Mouse (Mus musculus): ENCODE measurements around the gene Rab17.

The Rab17 gene

GRCm38 (mm10) chr1:90969347-90969784 is at the start of gene Rab17:
Gene Rab17 (minus strand): TSS chr1:90969661.
- in situ Hi-C loops (cut with MboI, MseI): loop anchor here (10.0 kb wide), 1 partner anchor 355 kb away; the partner anchor contains the start of gene Espnl

GRCm38 (mm10) chr1:91017111-91017758 is 47.8 kb upstream of the Rab17 start:
- in situ Hi-C loops (cut with MboI, MseI): no loop called here

GRCm38 (mm10) chr1:91015571-91015970 is 46.1 kb upstream of the Rab17 start:
- in situ Hi-C loops (cut with MboI, MseI): no loop called here

- in situ Hi-C loops (cut with MboI, MseI): no loop called here
Observed at GRCm38 (mm10) chr1:91013803-91014202, 44.3 kb upstream of the Rab17 start.

GRCm38 (mm10) chr1:91011336-91011735 is 41.9 kb upstream of the Rab17 start:
- in situ Hi-C loops (cut with MboI, MseI): no loop called here

- in situ Hi-C loops (cut with MboI, MseI): no loop called here
Observed at GRCm38 (mm10) chr1:91010716-91011115, 41.3 kb upstream of the Rab17 start.

GRCm38 (mm10) chr1:91010216-91010615 is 40.8 kb upstream of the Rab17 start:
- in situ Hi-C loops (cut with MboI, MseI): no loop called here

GRCm38 (mm10) chr1:91009266-91009665 is 39.8 kb upstream of the Rab17 start:
- in situ Hi-C loops (cut with MboI, MseI): no loop called here

GRCm38 (mm10) chr1:91008746-91009145 is 39.3 kb upstream of the Rab17 start:
- in situ Hi-C loops (cut with MboI, MseI): no loop called here

GRCm38 (mm10) chr1:91008147-91008682 is 38.8 kb upstream of the Rab17 start:
- in situ Hi-C loops (cut with MboI, MseI): no loop called here

GRCm38 (mm10) chr1:91006708-91007107 is 37.2 kb upstream of the Rab17 start:
- in situ Hi-C loops (cut with MboI, MseI): no loop called here

- in situ Hi-C loops (cut with MboI, MseI): no loop called here
Observed at GRCm38 (mm10) chr1:91006037-91006436, 36.6 kb upstream of the Rab17 start.

GRCm38 (mm10) chr1:91003522-91004253 is 34.2 kb upstream of the Rab17 start:
- in situ Hi-C loops (cut with MboI, MseI): no loop called here

GRCm38 (mm10) chr1:91002641-91003040 is 33.2 kb upstream of the Rab17 start:
- in situ Hi-C loops (cut with MboI, MseI): no loop called here

- in situ Hi-C loops (cut with MboI, MseI): no loop called here
Observed at GRCm38 (mm10) chr1:91001871-91002539, 32.5 kb upstream of the Rab17 start.

GRCm38 (mm10) chr1:91001101-91001500 is 31.6 kb upstream of the Rab17 start:
- in situ Hi-C loops (cut with MboI, MseI): no loop called here

GRCm38 (mm10) chr1:90999911-91000601 is 30.6 kb upstream of the Rab17 start:
- in situ Hi-C loops (cut with MboI, MseI): no loop called here

- in situ Hi-C loops (cut with MboI, MseI): no loop called here
Observed at GRCm38 (mm10) chr1:90998891-90999611, 29.6 kb upstream of the Rab17 start.

GRCm38 (mm10) chr1:90998268-90998890 is 28.9 kb upstream of the Rab17 start, which contains the start of gene Lrrfip1:
Gene Lrrfip1 (plus strand): TSS chr1:90998737.
- in situ Hi-C loops (cut with MboI, MseI): no loop called here

- in situ Hi-C loops (cut with MboI, MseI): no loop called here
Observed at GRCm38 (mm10) chr1:90997641-90998040, 28.2 kb upstream of the Rab17 start.

Measured in T-helper 2 cell (primary cell).